Mouse (Mus musculus) heart, postnatal 0 days (tissue): Measurements from ENCODE around the gene Parp2.
"Not testable (repeated sequence)": the region's sequence is repeated elsewhere in the genome, so short reads cannot be mapped to it uniquely, and the experiment has no call there.

Experiments
- CTCF ChIP-seq: IDR thresholded peaks from 2 replicates; pipeline ENCODE4 v1.5.1; 2016; ENCODE audit warnings: antibody characterized with exemption, control low read depth, low read depth
- EP300 ChIP-seq: IDR thresholded peaks from 2 replicates; pipeline ENCODE4 v1.6.1; 2016; ENCODE audit warnings: antibody characterized with exemption, low read depth

GRCm38 (mm10) chr14:50806469-50806868 is 1.2 kb upstream of the Parp2 start:
- not testable (repeated sequence) for TF ChIP-seq CTCF, EP300
